Mouse (Mus musculus): Measurements from ENCODE around the gene Gpam. TPM values are rescaled to one million over a fixed set of nuclear protein-coding genes. Genes with fewer than 3 reads are reported as not detected.
A peak's percentile ranks its signal among the peaks of the same experiment; 100 is the strongest.

Gene Gpam
- total RNA-seq, 2 experiments from 2014 or later = 90.7 to 133 TPM

- DNase-seq (ENCODE audit: low spot score) = no peak
Observed at GRCm38 (mm10) chr19:55063272-55063671, 63.8 kb downstream of the Gpam start.

- no peak for DNase-seq (ENCODE audit: low spot score)
Observed at GRCm38 (mm10) chr19:55062501-55062900, 64.5 kb downstream of the Gpam start.

GRCm38 (mm10) chr19:55061951-55062350 lies 65.1 kb downstream of the Gpam start:
- DNase-seq (ENCODE audit: low spot score) = no peak

GRCm38 (mm10) chr19:55061447-55061901 lies 65.6 kb downstream of the Gpam start:
- no peak for DNase-seq (ENCODE audit: low spot score)

- peak; percentile 44 for DNase-seq (ENCODE audit: low spot score)
Observed at GRCm38 (mm10) chr19:55060964-55061363, 66.1 kb downstream of the Gpam start.

GRCm38 (mm10) chr19:55057483-55057882 lies 69.6 kb downstream of the Gpam start:
- DNase-seq (ENCODE audit: low spot score) = no peak

GRCm38 (mm10) chr19:55055634-55056269 lies 71.3 kb downstream of the Gpam start:
- DNase-seq (ENCODE audit: low spot score) = no peak

GRCm38 (mm10) chr19:55053163-55053562 lies 73.9 kb downstream of the Gpam start:
- no peak for DNase-seq (ENCODE audit: low spot score)

GRCm38 (mm10) chr19:55037406-55037805 lies 89.6 kb downstream of the Gpam start:
- no peak for DNase-seq (ENCODE audit: low spot score)

- DNase-seq (ENCODE audit: low spot score) = no peak
Observed at GRCm38 (mm10) chr19:55018872-55019271, 108.2 kb downstream of the Gpam start.

Other genes starting within 250 kb of the Gpam start
- gene Tectb, start 53.5 kb upstream of the Gpam start, total RNA-seq (2021) = not detected
- under 1 TPM; 0.16 to 0.21 TPM for gene Gucy2g, start 114.0 kb upstream of the Gpam start, total RNA-seq (2021)
- 1 to 10 TPM; 2.7 to 5.1 TPM for gene Acsl5, start 124.7 kb upstream of the Gpam start, total RNA-seq (2021)
- 10 to 100 TPM; 20.0 to 21.4 TPM for gene Zdhhc6, start 188.8 kb upstream of the Gpam start, total RNA-seq (2021)
- 10 to 100 TPM; 17.3 TPM for gene Vti1a, start 189.1 kb upstream of the Gpam start, total RNA-seq (2021)